In the genomic region with DNA sequence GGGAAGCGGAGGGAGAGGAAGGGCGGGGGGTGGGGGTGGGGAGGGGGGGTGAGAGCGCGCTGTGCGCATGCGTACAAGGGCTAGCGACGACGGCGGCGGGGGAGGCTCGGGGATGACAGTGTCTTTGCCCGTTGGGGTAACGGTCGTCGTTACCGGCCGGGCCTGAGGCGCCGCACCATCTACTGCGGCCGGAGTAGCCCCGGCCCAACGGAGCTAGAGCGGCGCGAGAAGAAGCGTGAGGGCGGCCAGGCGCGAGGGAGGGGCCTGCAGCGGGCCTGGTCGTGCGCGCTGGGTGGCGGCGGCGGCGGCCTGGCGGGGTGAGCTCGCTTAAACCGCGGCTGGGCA, we compare ENCODE assay signal across 8 mouse cellular contexts. TPM values are rescaled to one million over a fixed set of nuclear protein-coding genes. Genes with fewer than 3 reads are reported as not detected.
DNase-seq lines count a peak whose midpoint lies in the region; ATAC-seq and TF ChIP-seq lines count a peak whose summit lies in the region.

A gene (plus strand): TSS at position 115 of the 345 bp plus-strand sequence.

- peak; percentile 64; the same call in 1 of the 2 replicates for TF ChIP-seq POLR2A in testis, adult 2 months (IDR thresholded peaks at IDR 0.05; ENCODE audit: control insufficient read depth, low read depth, low read length)

- no peak for TF ChIP-seq CTCF in testis, adult 2 months (IDR thresholded peaks at IDR 0.05; ENCODE audit: control insufficient read depth, insufficient read depth, insufficient replicate concordance, low read depth, low read length)

- intact Hi-C loops in heart, postnatal 14 days (cut with DNase I) = loop anchor here (2.0 to 10.0 kb wide), 2 partner anchors 39 to 429 kb away; a partner anchor contains a TSS

- under 1% methylated on average over 41 of the region's 43 CpGs for WGBS in limb, embryonic 10.5 days
- WGBS in neural tube, embryonic 15.5 days = under 1% methylated on average over 37 of the region's 43 CpGs

- H3K27me3 ChIP-seq in testis, adult 2 months (ENCODE audit: control insufficient read depth, insufficient read depth, low read length) = no peaks in the 10 kb centered on the region
- no peaks in the 10 kb centered on the region for H3K27me3 ChIP-seq in limb, embryonic 10.5 days (ENCODE audit: low read depth, poor library complexity, severe bottlenecking)
- no peaks in the 10 kb centered on the region for H3K27me3 ChIP-seq in neural tube, embryonic 15.5 days (replicated peaks)

- peaks cover 8% of the 10 kb centered on the region for H3K36me3 ChIP-seq in testis, adult 2 months (ENCODE audit: control insufficient read depth, insufficient read depth, low read length)
- H3K36me3 ChIP-seq in limb, embryonic 10.5 days = 0 out of 2 replicates have a peak, but pooled peaks cover 3% of the 10 kb centered on the region
- no peaks in the 10 kb centered on the region for H3K36me3 ChIP-seq in neural tube, embryonic 15.5 days

- H3K4me3 ChIP-seq in testis, adult 2 months (ENCODE audit: control insufficient read depth, low read depth, low read length) = peak within 1 kb of the TSS; percentile 99
- peak within 1 kb of the TSS; percentile 99 for H3K4me3 ChIP-seq in limb, embryonic 10.5 days
- H3K4me3 ChIP-seq in neural tube, embryonic 15.5 days (replicated peaks) = peak within 1 kb of the TSS; percentile 98

- peaks cover 10% of the 10 kb centered on the region for H3K4me1 ChIP-seq in testis, adult 2 months (ENCODE audit: control insufficient read depth, insufficient read depth, low read length)
- H3K4me1 ChIP-seq in limb, embryonic 10.5 days = peaks cover 29% of the 10 kb centered on the region
- peaks cover 25% of the 10 kb centered on the region for H3K4me1 ChIP-seq in neural tube, embryonic 15.5 days

- peak within 1 kb of the TSS; percentile 100 for H3K9ac ChIP-seq in neural tube, embryonic 15.5 days (replicated peaks)

- ATAC-seq in erythroblast, adult 5-6 weeks (replicated peaks; ENCODE audit: low FRiP score, poor library complexity, severe bottlenecking) = peak; percentile 40
- ATAC-seq in neural tube, embryonic 15.5 days (ENCODE audit: low FRiP score) = peak; percentile 69

- no peak for DNase-seq in testis, postnatal 10 days (ENCODE audit: low spot score)
- DNase-seq in heart, postnatal 14 days = no peak
- no peak for DNase-seq in limb, embryonic 10.5 days (ENCODE audit: low spot score)
- DNase-seq in embryo, embryonic 10 days (ENCODE audit: low spot score) = no peak
- no peak for DNase-seq in natural killer cell, adult 2 months (ENCODE audit: low spot score in 2 of 2)

- peak within 1 kb of the TSS; percentile 87 for H3K4me2 ChIP-seq in neural tube, embryonic 15.5 days

- peak within 1 kb of the TSS; percentile 100 for H3K27ac ChIP-seq in testis, adult 2 months (ENCODE audit: control insufficient read depth, insufficient read depth, low read depth, low read length)
- peak within 1 kb of the TSS; percentile 99 for H3K27ac ChIP-seq in limb, embryonic 10.5 days
- H3K27ac ChIP-seq in neural tube, embryonic 15.5 days (replicated peaks) = peak within 1 kb of the TSS; percentile 100

- H3K9me3 ChIP-seq in limb, embryonic 10.5 days (replicated peaks) = no peaks in the 10 kb centered on the region
- no peaks in the 10 kb centered on the region for H3K9me3 ChIP-seq in neural tube, embryonic 15.5 days (replicated peaks)

RNA-seq across cellular contexts. Expression of the gene that starts here (rescaled TPM):
- 11.3 and 11.8 TPM in 2 replicates for polyA plus RNA-seq in testis, adult 2 months (2012; rRNA removed)
- total RNA-seq in erythroblast, adult 5-6 weeks (2015; ENCODE audit: low replicate concordance) = 51.4 and 56.9 TPM in 2 replicates
- 47.2 and 49.1 TPM in 2 replicates for total RNA-seq in erythroblast, adult 5-6 weeks (2017; ENCODE audit: low replicate concordance)
- total RNA-seq in heart, postnatal 14 days (2021) = 10 to 100 TPM; 33.6 to 34.1 TPM
- polyA plus RNA-seq in limb, embryonic 10.5 days (2016; fragmentation: Nextera tagmentation; extraction: Ambion mirVana) = 5.1 and 5.8 TPM in 2 replicates
- polyA plus RNA-seq in neural tube, embryonic 15.5 days (2015; fragmentation: Nextera tagmentation; extraction: Ambion mirVana) = 3.9 TPM in 2 replicates
